Mouse (Mus musculus): ENCODE data around the gene Itgb1. TPM values are rescaled to one million over a fixed set of nuclear protein-coding genes. Genes with fewer than 3 reads are reported as not detected.
A peak's percentile ranks its signal among the peaks of the same experiment; 100 is the strongest.

Itgb1 gene
- polyA plus RNA-seq, 1 experiment, result 246 TPM

- H3K36me3 ChIP-seq (ENCODE audit: control insufficient read depth, insufficient read depth, low read length, poor library complexity, severe bottlenecking), result peaks cover 15% of the 10 kb centered on the region
- H3K9me3 ChIP-seq (replicated peaks; ENCODE audit: control insufficient read depth, insufficient read depth, low read length, poor library complexity, severe bottlenecking), result no peaks in the 10 kb centered on the region
- H3K27ac ChIP-seq (ENCODE audit: insufficient read depth, low read length), result no peak overlapping the region
- no peak overlapping the region for H3K9ac ChIP-seq (ENCODE audit: low read depth, poor library complexity, severe bottlenecking)
- H3K4me3 ChIP-seq (ENCODE audit: low read depth, low read length), result no peak overlapping the region
- TF ChIP-seq CTCF (IDR thresholded peaks at IDR 0.05; ENCODE audit: low read depth, low read length) (no peak), POLR2A (IDR thresholded peaks at IDR 0.05; ENCODE audit: insufficient read depth, low read length) (no peak), EP300 (IDR thresholded peaks at IDR 0.05; ENCODE audit: insufficient read depth, low read depth, low read length) (no peak)
- no peaks in the 10 kb centered on the region for H3K27me3 ChIP-seq (ENCODE audit: control insufficient read depth, insufficient read depth, low read length, poor library complexity, severe bottlenecking)
- H3K4me1 ChIP-seq (ENCODE audit: control insufficient read depth, insufficient read depth, low read length), result no peaks in the 10 kb centered on the region
Measured at GRCm38 (mm10) chr8:128704836-128705235, 19.4 kb downstream of the Itgb1 start.

GRCm38 (mm10) chr8:128709261-128709660, 23.8 kb downstream of the Itgb1 start:
- Histone ChIP-seq H3K9me3 (replicated peaks; ENCODE audit: control insufficient read depth, insufficient read depth, low read length, poor library complexity, severe bottlenecking) (no peaks in the 10 kb centered on the region), H3K4me3 (ENCODE audit: low read depth, low read length) (no peak overlapping the region), H3K27ac (ENCODE audit: insufficient read depth, low read length) (no peak overlapping the region), H3K4me1 (ENCODE audit: control insufficient read depth, insufficient read depth, low read length) (no peaks in the 10 kb centered on the region), H3K9ac (ENCODE audit: low read depth, poor library complexity, severe bottlenecking) (no peak overlapping the region), H3K36me3 (ENCODE audit: control insufficient read depth, insufficient read depth, low read length, poor library complexity, severe bottlenecking) (peaks cover 48% of the 10 kb centered on the region), H3K27me3 (ENCODE audit: control insufficient read depth, insufficient read depth, low read length, poor library complexity, severe bottlenecking) (no peaks in the 10 kb centered on the region)
- TF ChIP-seq EP300 (IDR thresholded peaks at IDR 0.05; ENCODE audit: insufficient read depth, low read depth, low read length) (no peak), CTCF (IDR thresholded peaks at IDR 0.05; ENCODE audit: low read depth, low read length) (peak; percentile 79), POLR2A (IDR thresholded peaks at IDR 0.05; ENCODE audit: insufficient read depth, low read length) (no peak)

GRCm38 (mm10) chr8:128716184-128716583, 30.7 kb downstream of the Itgb1 start:
- H3K36me3 ChIP-seq (ENCODE audit: control insufficient read depth, insufficient read depth, low read length, poor library complexity, severe bottlenecking), result peaks cover 76% of the 10 kb centered on the region
- no peaks in the 10 kb centered on the region for H3K4me1 ChIP-seq (ENCODE audit: control insufficient read depth, insufficient read depth, low read length)

GRCm38 (mm10) chr8:128724819-128725218, 39.4 kb downstream of the Itgb1 start:
- H3K9ac ChIP-seq (ENCODE audit: low read depth, poor library complexity, severe bottlenecking), result no peak overlapping the region
- peaks cover 66% of the 10 kb centered on the region for H3K36me3 ChIP-seq (ENCODE audit: control insufficient read depth, insufficient read depth, low read length, poor library complexity, severe bottlenecking)

More at GRCm38 (mm10) chr8:128716184-128716583, 30.7 kb downstream of the Itgb1 start:
- H3K27ac ChIP-seq (ENCODE audit: insufficient read depth, low read length), result no peak overlapping the region
- no peak overlapping the region for H3K9ac ChIP-seq (ENCODE audit: low read depth, poor library complexity, severe bottlenecking)
- H3K9me3 ChIP-seq (replicated peaks; ENCODE audit: control insufficient read depth, insufficient read depth, low read length, poor library complexity, severe bottlenecking), result no peaks in the 10 kb centered on the region
- no peak overlapping the region for H3K4me3 ChIP-seq (ENCODE audit: low read depth, low read length)
- H3K27me3 ChIP-seq (ENCODE audit: control insufficient read depth, insufficient read depth, low read length, poor library complexity, severe bottlenecking), result no peaks in the 10 kb centered on the region
- TF ChIP-seq EP300 (IDR thresholded peaks at IDR 0.05; ENCODE audit: insufficient read depth, low read depth, low read length), result no peak
- no peak for TF ChIP-seq POLR2A (IDR thresholded peaks at IDR 0.05; ENCODE audit: insufficient read depth, low read length)
- no peak for TF ChIP-seq CTCF (IDR thresholded peaks at IDR 0.05; ENCODE audit: low read depth, low read length)

GRCm38 (mm10) chr8:128727213-128727612, 41.8 kb downstream of the Itgb1 start:
- TF ChIP-seq EP300 (IDR thresholded peaks at IDR 0.05; ENCODE audit: insufficient read depth, low read depth, low read length) (no peak), CTCF (IDR thresholded peaks at IDR 0.05; ENCODE audit: low read depth, low read length) (no peak), POLR2A (IDR thresholded peaks at IDR 0.05; ENCODE audit: insufficient read depth, low read length) (no peak)
- H3K27ac ChIP-seq (ENCODE audit: insufficient read depth, low read length), result no peak overlapping the region
- H3K36me3 ChIP-seq (ENCODE audit: control insufficient read depth, insufficient read depth, low read length, poor library complexity, severe bottlenecking), result peaks cover 59% of the 10 kb centered on the region
- no peak overlapping the region for H3K4me3 ChIP-seq (ENCODE audit: low read depth, low read length)
- H3K4me1 ChIP-seq (ENCODE audit: control insufficient read depth, insufficient read depth, low read length), result no peaks in the 10 kb centered on the region
- no peak overlapping the region for H3K9ac ChIP-seq (ENCODE audit: low read depth, poor library complexity, severe bottlenecking)
- no peaks in the 10 kb centered on the region for H3K9me3 ChIP-seq (replicated peaks; ENCODE audit: control insufficient read depth, insufficient read depth, low read length, poor library complexity, severe bottlenecking)
- H3K27me3 ChIP-seq (ENCODE audit: control insufficient read depth, insufficient read depth, low read length, poor library complexity, severe bottlenecking), result no peaks in the 10 kb centered on the region; the same call in 1 of the 2 replicates

More at GRCm38 (mm10) chr8:128724819-128725218, 39.4 kb downstream of the Itgb1 start:
- Histone ChIP-seq H3K27ac (ENCODE audit: insufficient read depth, low read length) (no peak overlapping the region), H3K4me1 (ENCODE audit: control insufficient read depth, insufficient read depth, low read length) (no peaks in the 10 kb centered on the region), H3K9me3 (replicated peaks; ENCODE audit: control insufficient read depth, insufficient read depth, low read length, poor library complexity, severe bottlenecking) (no peaks in the 10 kb centered on the region), H3K27me3 (ENCODE audit: control insufficient read depth, insufficient read depth, low read length, poor library complexity, severe bottlenecking) (no peaks in the 10 kb centered on the region), H3K4me3 (ENCODE audit: low read depth, low read length) (no peak overlapping the region)
- TF ChIP-seq CTCF (IDR thresholded peaks at IDR 0.05; ENCODE audit: low read depth, low read length) (peak; percentile 21), POLR2A (IDR thresholded peaks at IDR 0.05; ENCODE audit: insufficient read depth, low read length) (no peak)

- TF ChIP-seq EP300 (IDR thresholded peaks at IDR 0.05; ENCODE audit: insufficient read depth, low read depth, low read length), result no peak
- TF ChIP-seq CTCF (IDR thresholded peaks at IDR 0.05; ENCODE audit: low read depth, low read length), result no peak
- TF ChIP-seq POLR2A (IDR thresholded peaks at IDR 0.05; ENCODE audit: insufficient read depth, low read length), result no peak
- Histone ChIP-seq H3K4me3 (ENCODE audit: low read depth, low read length) (no peak overlapping the region), H3K4me1 (ENCODE audit: control insufficient read depth, insufficient read depth, low read length) (no peaks in the 10 kb centered on the region), H3K36me3 (ENCODE audit: control insufficient read depth, insufficient read depth, low read length, poor library complexity, severe bottlenecking) (peaks cover 40% of the 10 kb centered on the region), H3K27ac (ENCODE audit: insufficient read depth, low read length) (no peak overlapping the region), H3K9ac (ENCODE audit: low read depth, poor library complexity, severe bottlenecking) (no peak overlapping the region), H3K9me3 (replicated peaks; ENCODE audit: control insufficient read depth, insufficient read depth, low read length, poor library complexity, severe bottlenecking) (no peaks in the 10 kb centered on the region), H3K27me3 (ENCODE audit: control insufficient read depth, insufficient read depth, low read length, poor library complexity, severe bottlenecking) (no peaks in the 10 kb centered on the region; the same call in none of the 2 replicates)
Measured at GRCm38 (mm10) chr8:128732254-128732653, 46.8 kb downstream of the Itgb1 start.
